Mouse (Mus musculus): ENCODE measurements around the gene Atxn1.

DNA sequence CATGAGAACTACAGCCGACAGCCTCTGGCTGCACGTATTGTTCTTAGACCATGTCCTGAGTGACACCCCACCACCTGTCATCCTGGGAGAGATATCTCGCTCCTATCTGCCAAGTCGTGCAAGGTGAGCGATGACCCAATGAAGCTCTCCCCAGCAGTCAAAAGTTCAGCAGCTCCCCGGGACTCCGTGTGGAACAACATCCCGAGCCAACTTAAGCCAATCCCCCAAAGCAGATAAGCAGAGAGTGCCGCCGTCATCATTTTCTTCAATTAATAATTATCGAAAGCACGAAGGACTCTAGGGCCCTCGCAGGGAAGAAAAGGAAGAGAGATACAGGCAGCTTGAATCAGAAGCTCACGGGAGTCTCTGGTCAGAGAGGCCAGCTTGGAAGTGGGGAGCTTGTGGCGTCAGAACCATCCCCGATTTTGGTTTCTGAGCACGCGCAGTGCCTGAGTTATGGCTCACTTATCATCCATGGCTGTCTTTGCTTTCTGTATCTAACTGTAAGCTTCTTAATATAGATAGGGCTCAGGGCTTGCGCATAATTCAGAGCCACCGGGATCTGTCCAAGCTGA, 13.7 kb downstream of the Atxn1 start:
- TF ChIP-seq POLR2AphosphoS2 (IDR thresholded peaks at IDR 0.05; ENCODE audit: insufficient read length, low read depth), result no peak
- no peak for TF ChIP-seq TCF3 (IDR thresholded peaks at IDR 0.05; ENCODE audit: insufficient read length, low read depth)
- no peak for TF ChIP-seq POLR2A (IDR thresholded peaks at IDR 0.05; ENCODE audit: insufficient read length, low read depth)
- TF ChIP-seq TCF12 (IDR thresholded peaks at IDR 0.05; ENCODE audit: insufficient read depth, poor library complexity, severe bottlenecking), result no peak

All from myocyte (in vitro differentiated cells).